Mouse (Mus musculus) liver, adult 10 weeks (tissue): ENCODE measurements around the gene Defb23. TPM values are rescaled to one million over a fixed set of nuclear protein-coding genes. Genes with fewer than 3 reads are reported as not detected.

ENCODE experiments used
- polyA plus RNA-seq: library from polyadenylated mRNA; stranded (reverse); fragments of 350-450 nt; fragmentation: Illumina TruSeq; extraction: RNeasy Lipid Tissue Mini Kit (QIAGEN cat#74804); gene quantifications from one replicate; pipeline ENCODE4 v1.2.3, GENCODE M21; 2014; ENCODE audit warnings: low read depth, low replicate concordance

The Defb23 gene
- not detected for polyA plus RNA-seq

GRCm38 (mm10) chr2:152464570-152465150 lies at the start of gene Defb23:
Gene Defb23, minus strand, starts transcription at chr2:152464620.

GRCm38 (mm10) chr2:152511592-152511991 lies 47.2 kb upstream of the Defb23 start, which contains the start of gene Defb26:
Gene Defb26, minus strand, starts transcription at chr2:152511692.

GRCm38 (mm10) chr2:152490038-152490437 lies 25.6 kb upstream of the Defb23 start, which contains the start of gene Defb22:
Gene Defb22, minus strand, starts transcription at chr2:152490138.

GRCm38 (mm10) chr2:152476763-152477162 lies 12.3 kb upstream of the Defb23 start, which contains the start of gene Defb20:
Gene Defb20, plus strand, starts transcription at chr2:152477063.

GRCm38 (mm10) chr2:152415287-152415686 lies 49.1 kb downstream of the Defb23 start, which contains the start of gene 6820408C15Rik:
Gene 6820408C15Rik, plus strand, starts transcription at chr2:152415587.

GRCm38 (mm10) chr2:152414591-152415165 lies 49.7 kb downstream of the Defb23 start, which contains the start of gene Zcchc3:
Gene Zcchc3, minus strand, starts transcription at chr2:152415027.

Other genes with a start within 250 kb of the Defb23 start
- 111 TPM for gene Csnk2a1, start 237.8 kb downstream of the Defb23 start, polyA plus RNA-seq
- gene Tbc1d20, start 170.8 kb downstream of the Defb23 start, polyA plus RNA-seq: 12.4 TPM
- 1.8 TPM for gene Rbck1, start 132.0 kb downstream of the Defb23 start, polyA plus RNA-seq
- gene Trib3, start 120.6 kb downstream of the Defb23 start, polyA plus RNA-seq: 0.61 TPM
- not detected for gene Nrsn2, start 88.0 kb downstream of the Defb23 start, polyA plus RNA-seq
- 0.34 TPM for gene Sox12, start 66.6 kb downstream of the Defb23 start, polyA plus RNA-seq
- gene Zcchc3, start 49.6 kb downstream of the Defb23 start, polyA plus RNA-seq: 0.19 TPM
- not detected for gene 6820408C15Rik, start 49.0 kb downstream of the Defb23 start, polyA plus RNA-seq
- not detected for gene Defb20, start 12.4 kb upstream of the Defb23 start, polyA plus RNA-seq
- gene Defb22, start 25.5 kb upstream of the Defb23 start, polyA plus RNA-seq: not detected
- gene Defb26, start 47.1 kb upstream of the Defb23 start, polyA plus RNA-seq: not detected
- not detected for gene Defb28, start 53.6 kb upstream of the Defb23 start, polyA plus RNA-seq
- gene Defb29, start 75.5 kb upstream of the Defb23 start, polyA plus RNA-seq: not detected
- not detected for gene Gm17416, start 104.7 kb upstream of the Defb23 start, polyA plus RNA-seq
- not detected for gene Defb21, start 108.1 kb upstream of the Defb23 start, polyA plus RNA-seq
- not detected for gene Defb19, start 115.7 kb upstream of the Defb23 start, polyA plus RNA-seq
- not detected for gene Defb45, start 134.8 kb upstream of the Defb23 start, polyA plus RNA-seq
- not detected for gene Defb36, start 139.7 kb upstream of the Defb23 start, polyA plus RNA-seq
- gene Defb25, start 158.4 kb upstream of the Defb23 start, polyA plus RNA-seq: not detected
- not detected for gene Rem1, start 162.3 kb upstream of the Defb23 start, polyA plus RNA-seq
- 35.5 TPM for gene H13, start 204.8 kb upstream of the Defb23 start, polyA plus RNA-seq
- 6.6 TPM for gene Mcts2, start 222.4 kb upstream of the Defb23 start, polyA plus RNA-seq